Mouse (Mus musculus): ENCODE data around the gene Nfix. TPM values are rescaled to one million over a fixed set of nuclear protein-coding genes. Genes with fewer than 3 reads are reported as not detected.
A peak's percentile ranks its signal among the peaks of the same experiment; 100 is the strongest.

Nfix gene
- polyA plus RNA-seq, 1 experiment from 2014 or later, result 3.7 TPM

DNA sequence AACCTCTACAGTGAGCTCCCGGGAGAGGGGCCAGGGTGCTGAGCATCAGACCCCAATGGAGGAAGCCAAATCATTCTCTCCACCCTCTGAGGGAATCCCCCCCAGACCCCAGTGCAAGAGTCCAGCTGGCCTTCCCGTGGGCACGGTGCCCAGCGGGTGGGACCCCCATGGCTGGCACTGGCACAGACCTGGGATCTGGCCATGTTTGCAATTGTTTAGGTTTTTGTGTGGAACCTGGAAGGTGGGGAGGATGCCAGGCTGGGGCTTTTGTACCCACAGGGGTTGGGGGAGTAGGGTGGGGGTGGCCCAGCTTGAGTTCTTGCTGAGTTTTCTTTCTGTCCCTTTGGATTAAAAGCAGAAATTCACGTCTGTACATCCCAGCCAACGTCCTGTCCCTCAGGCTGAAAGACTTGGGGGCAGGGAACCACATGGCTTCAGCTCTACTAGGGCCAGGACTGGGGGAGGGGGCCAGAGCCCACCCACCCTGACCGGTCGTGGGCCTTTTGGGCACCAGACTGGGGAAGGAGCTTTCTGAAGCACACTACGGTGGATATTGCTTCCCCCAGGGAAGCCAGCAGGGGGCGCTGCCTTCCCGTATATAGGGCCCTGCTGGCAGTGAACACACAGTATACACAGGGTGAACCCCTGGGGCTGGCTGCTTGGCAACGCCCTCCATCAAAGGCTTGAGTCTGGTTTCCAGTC lies 91.2 kb downstream of the Nfix start:
- no peak overlapping the region for H3K9ac ChIP-seq (ENCODE audit: low read length)
- H3K36me3 ChIP-seq (ENCODE audit: control insufficient read depth, insufficient read depth, low read length), result no peaks in the 10 kb centered on the region
- no peak overlapping the region for H3K4me2 ChIP-seq (ENCODE audit: low read depth)
- H3K27me3 ChIP-seq (ENCODE audit: control insufficient read depth, insufficient read depth, low read length), result peaks cover 76% of the 10 kb centered on the region
- no peaks in the 10 kb centered on the region for H3K9me3 ChIP-seq (ENCODE audit: control insufficient read depth, low read length)
- peaks cover 50% of the 10 kb centered on the region for H3K4me1 ChIP-seq (ENCODE audit: control insufficient read depth, insufficient read depth, low read length)
- no peak overlapping the region for H3K27ac ChIP-seq (ENCODE audit: low read depth, low read length)
- DNase-seq (ENCODE audit: low spot score) (peak; percentile 93), ATAC-seq (ENCODE audit: insufficient read depth, low FRiP score, low TSS enrichment) (peak; percentile 46)
- H3K4me3 ChIP-seq (ENCODE audit: low read depth, low read length), result no peak overlapping the region
- WGBS, result 13% methylated on average over 12 of the region's 12 CpGs

- Histone ChIP-seq H3K9me3 (ENCODE audit: control insufficient read depth, low read length) (no peaks in the 10 kb centered on the region), H3K36me3 (ENCODE audit: control insufficient read depth, insufficient read depth, low read length) (no peaks in the 10 kb centered on the region), H3K4me3 (ENCODE audit: low read depth, low read length) (0 out of 2 replicates have a peak overlapping the region, but pooled peaks have one; percentile 10), H3K9ac (ENCODE audit: low read length) (peak overlapping the region; percentile 10; the same call in 1 of the 2 replicates), H3K27ac (ENCODE audit: low read depth, low read length) (no peak overlapping the region), H3K27me3 (ENCODE audit: control insufficient read depth, insufficient read depth, low read length) (peaks cover 76% of the 10 kb centered on the region), H3K4me1 (ENCODE audit: control insufficient read depth, insufficient read depth, low read length) (peaks cover 42% of the 10 kb centered on the region), H3K4me2 (ENCODE audit: low read depth) (peak overlapping the region; percentile 37; the same call in 1 of the 2 replicates)
- no peak for ATAC-seq (ENCODE audit: insufficient read depth, low FRiP score, low TSS enrichment)
- WGBS, result under 1% methylated on average over 15 of the region's 15 CpGs
- DNase-seq (ENCODE audit: low spot score), result peak; percentile 34
Observed at GRCm38 (mm10) chr8:84708071-84708541, 92.0 kb downstream of the Nfix start.

GRCm38 (mm10) chr8:84707267-84707883 lies 92.8 kb downstream of the Nfix start:
- no peak for ATAC-seq (ENCODE audit: insufficient read depth, low FRiP score, low TSS enrichment)

DNA sequence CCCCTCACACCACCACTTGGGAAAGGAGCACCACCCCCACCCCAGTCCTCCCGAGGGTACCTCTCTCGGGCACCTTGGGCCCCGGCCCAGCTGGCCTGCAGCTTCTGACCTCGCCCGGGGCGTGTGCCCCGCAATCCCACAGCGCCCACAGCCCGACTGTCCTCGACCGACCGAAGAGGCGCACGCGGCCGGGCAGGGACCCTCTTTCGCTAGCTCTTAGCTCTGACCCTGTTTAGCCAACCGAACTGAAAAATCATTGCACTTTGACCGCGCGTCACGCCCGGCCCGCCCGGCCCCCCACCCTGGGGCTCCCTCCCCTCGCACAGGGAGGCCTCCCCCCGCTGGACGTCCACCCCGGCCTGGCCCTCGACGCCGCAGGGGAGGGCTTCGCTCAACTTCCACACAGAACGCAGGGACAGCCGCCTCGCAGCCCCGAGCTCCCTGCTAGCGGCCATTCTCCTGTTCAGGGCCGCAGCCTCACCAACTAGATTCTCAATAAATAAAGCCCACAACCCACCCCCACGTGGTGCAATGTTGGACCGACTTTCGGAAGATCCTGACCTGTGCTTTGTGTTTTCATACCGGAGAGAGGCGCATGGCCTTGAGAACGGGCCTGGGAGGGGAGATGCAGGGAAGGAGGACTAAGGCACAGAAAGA lies 93.4 kb downstream of the Nfix start:
- H3K36me3 ChIP-seq (ENCODE audit: control insufficient read depth, insufficient read depth, low read length), result no peaks in the 10 kb centered on the region
- peaks cover 32% of the 10 kb centered on the region for H3K4me1 ChIP-seq (ENCODE audit: control insufficient read depth, insufficient read depth, low read length)
- DNase-seq (ENCODE audit: low spot score), result peak; percentile 51
- peak overlapping the region; percentile 47 for H3K9ac ChIP-seq (ENCODE audit: low read length)
- no peak for ATAC-seq (ENCODE audit: insufficient read depth, low FRiP score, low TSS enrichment)
- peak overlapping the region; percentile 37 for H3K4me2 ChIP-seq (ENCODE audit: low read depth)
- H3K27me3 ChIP-seq (ENCODE audit: control insufficient read depth, insufficient read depth, low read length), result peaks cover 86% of the 10 kb centered on the region
- whole genome bisulfite sequencing, result under 1% methylated on average over 44 of the region's 45 CpGs
- no peak overlapping the region for H3K27ac ChIP-seq (ENCODE audit: low read depth, low read length)
- peak overlapping the region; percentile 19 for H3K4me3 ChIP-seq (ENCODE audit: low read depth, low read length)
- no peaks in the 10 kb centered on the region for H3K9me3 ChIP-seq (ENCODE audit: control insufficient read depth, low read length)

More at GRCm38 (mm10) chr8:84707267-84707883, 92.8 kb downstream of the Nfix start:
- peaks cover 80% of the 10 kb centered on the region for H3K27me3 ChIP-seq (ENCODE audit: control insufficient read depth, insufficient read depth, low read length)
- peak overlapping the region; percentile 37 for H3K4me2 ChIP-seq (ENCODE audit: low read depth)
- 0 out of 2 replicates have a peak overlapping the region, but pooled peaks have one; percentile 4 for H3K27ac ChIP-seq (ENCODE audit: low read depth, low read length)
- no peaks in the 10 kb centered on the region for H3K9me3 ChIP-seq (ENCODE audit: control insufficient read depth, low read length)
- WGBS, result 1% methylated on average over 21 of the region's 22 CpGs
- DNase-seq (ENCODE audit: low spot score), result peak; percentile 27
- peak overlapping the region; percentile 19 for H3K4me3 ChIP-seq (ENCODE audit: low read depth, low read length)
- peak overlapping the region; percentile 47 for H3K9ac ChIP-seq (ENCODE audit: low read length)
- peaks cover 39% of the 10 kb centered on the region for H3K4me1 ChIP-seq (ENCODE audit: control insufficient read depth, insufficient read depth, low read length)
- no peaks in the 10 kb centered on the region for H3K36me3 ChIP-seq (ENCODE audit: control insufficient read depth, insufficient read depth, low read length)

DNA sequence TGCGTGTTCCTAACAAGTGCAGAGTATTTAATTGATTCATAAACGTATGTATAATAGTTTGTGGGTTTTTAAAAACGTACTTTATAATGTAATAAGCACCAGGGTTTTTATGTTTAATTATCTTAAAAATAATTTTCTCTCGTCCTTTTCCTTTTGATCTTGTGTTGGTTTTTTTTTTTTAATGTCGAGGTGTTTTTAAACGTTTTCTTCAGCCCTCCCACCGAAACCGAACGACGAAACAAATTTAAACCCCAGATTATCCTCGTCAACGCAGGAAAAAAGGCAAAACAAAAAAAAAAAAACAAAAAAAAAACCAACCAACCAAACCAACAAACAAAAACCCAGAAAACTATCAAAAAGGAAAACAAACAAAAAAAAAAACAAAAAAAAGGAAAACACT lies 94.2 kb downstream of the Nfix start:
- Histone ChIP-seq H3K9me3 (ENCODE audit: control insufficient read depth, low read length) (no peaks in the 10 kb centered on the region), H3K27ac (ENCODE audit: low read depth, low read length) (no peak overlapping the region), H3K9ac (ENCODE audit: low read length) (no peak overlapping the region), H3K27me3 (ENCODE audit: control insufficient read depth, insufficient read depth, low read length) (peaks cover 89% of the 10 kb centered on the region), H3K4me2 (ENCODE audit: low read depth) (peak overlapping the region; percentile 27), H3K36me3 (ENCODE audit: control insufficient read depth, insufficient read depth, low read length) (no peaks in the 10 kb centered on the region), H3K4me3 (ENCODE audit: low read depth, low read length) (no peak overlapping the region), H3K4me1 (ENCODE audit: control insufficient read depth, insufficient read depth, low read length) (peaks cover 25% of the 10 kb centered on the region)
- under 1% methylated on average over 12 of the region's 12 CpGs for WGBS
- ATAC-seq (ENCODE audit: insufficient read depth, low FRiP score, low TSS enrichment) (no peak), DNase-seq (ENCODE audit: low spot score) (no peak)

DNA sequence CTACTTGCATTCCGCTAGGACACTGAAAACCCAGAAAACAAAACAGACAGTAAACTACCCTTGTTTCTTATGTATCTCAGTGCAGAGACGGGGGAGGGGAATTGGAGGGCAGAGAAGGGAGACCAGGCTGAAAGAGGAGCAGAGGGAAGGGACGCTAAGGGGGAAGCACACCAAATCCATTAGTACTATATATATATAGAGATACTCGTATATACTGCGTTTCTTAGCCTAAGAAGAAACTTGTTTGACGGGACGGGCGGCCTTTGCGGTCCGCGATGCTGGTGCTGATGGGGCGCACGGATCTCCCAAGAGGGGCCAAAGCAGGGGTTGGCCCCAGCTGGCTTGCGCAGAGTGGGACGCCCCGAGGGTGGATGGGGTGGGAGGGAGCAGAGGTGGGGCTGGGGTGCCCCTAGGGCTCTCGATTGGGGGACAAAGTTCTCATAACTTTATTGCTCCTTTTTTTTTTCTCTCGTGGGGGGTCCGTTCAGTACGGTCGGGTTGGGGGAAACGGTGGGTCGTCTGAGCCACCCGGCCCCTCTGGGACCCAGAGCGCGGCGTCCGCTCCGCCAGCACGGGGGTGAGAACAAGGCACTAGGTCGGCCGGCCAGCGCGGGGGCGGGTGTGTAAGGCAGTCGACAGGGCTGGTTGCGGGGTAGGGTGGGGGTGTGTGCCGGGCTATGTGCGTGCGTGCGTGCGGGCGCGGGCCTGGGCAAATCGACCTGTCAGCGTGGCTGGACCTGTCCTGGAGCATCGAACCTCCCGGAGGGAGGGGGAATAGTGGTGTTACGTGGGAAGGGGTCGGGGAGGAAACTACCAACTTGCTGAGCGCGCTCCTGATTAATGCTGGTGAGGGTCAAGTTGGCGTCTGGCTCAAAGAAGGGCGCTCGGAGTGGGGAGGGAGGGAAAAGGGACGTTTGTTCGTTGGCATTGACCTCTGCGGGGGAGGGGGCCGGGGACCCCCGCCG lies 95.0 kb downstream of the Nfix start:
- Histone ChIP-seq H3K27ac (ENCODE audit: low read depth, low read length) (no peak overlapping the region), H3K9ac (ENCODE audit: low read length) (no peak overlapping the region), H3K9me3 (ENCODE audit: control insufficient read depth, low read length) (no peaks in the 10 kb centered on the region), H3K27me3 (ENCODE audit: control insufficient read depth, insufficient read depth, low read length) (peaks cover 87% of the 10 kb centered on the region), H3K4me3 (ENCODE audit: low read depth, low read length) (peak overlapping the region; percentile 12; the same call in 1 of the 2 replicates), H3K4me1 (ENCODE audit: control insufficient read depth, insufficient read depth, low read length) (peaks cover 23% of the 10 kb centered on the region), H3K36me3 (ENCODE audit: control insufficient read depth, insufficient read depth, low read length) (no peaks in the 10 kb centered on the region), H3K4me2 (ENCODE audit: low read depth) (peak overlapping the region; percentile 27)
- 1% methylated on average over 54 of the region's 61 CpGs for WGBS
- DNase-seq (ENCODE audit: low spot score) (peak; percentile 42), ATAC-seq (ENCODE audit: insufficient read depth, low FRiP score, low TSS enrichment) (no peak)

DNA sequence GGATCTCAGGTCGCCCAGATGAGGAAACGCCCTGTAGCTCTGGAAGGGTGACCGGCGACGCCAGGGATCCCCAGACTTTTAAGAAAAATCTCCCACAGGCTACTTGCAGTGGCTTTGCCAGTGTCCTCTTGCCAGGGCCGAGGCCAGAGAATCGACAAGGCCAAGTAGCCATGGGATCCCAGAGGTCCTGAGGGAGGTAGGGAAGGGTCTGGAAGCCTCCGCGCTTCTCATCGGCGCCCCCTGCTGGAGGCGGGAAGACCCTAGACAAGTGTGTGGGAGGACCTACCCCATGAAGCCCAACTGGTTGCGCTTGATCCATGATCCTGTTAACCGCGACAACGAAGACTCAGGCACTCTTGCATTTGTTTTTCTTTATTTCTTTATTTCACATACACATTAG lies 95.8 kb downstream of the Nfix start:
- peaks cover 82% of the 10 kb centered on the region for H3K27me3 ChIP-seq (ENCODE audit: control insufficient read depth, insufficient read depth, low read length)

More for the DNA sequence above, 95.8 kb downstream of the Nfix start:
- Histone ChIP-seq H3K9ac (ENCODE audit: low read length) (no peak overlapping the region), H3K4me3 (ENCODE audit: low read depth, low read length) (peak overlapping the region; percentile 18; the same call in 1 of the 2 replicates), H3K36me3 (ENCODE audit: control insufficient read depth, insufficient read depth, low read length) (no peaks in the 10 kb centered on the region), H3K4me1 (ENCODE audit: control insufficient read depth, insufficient read depth, low read length) (peaks cover 20% of the 10 kb centered on the region), H3K9me3 (ENCODE audit: control insufficient read depth, low read length) (no peaks in the 10 kb centered on the region), H3K27ac (ENCODE audit: low read depth, low read length) (no peak overlapping the region), H3K4me2 (ENCODE audit: low read depth) (peak overlapping the region; percentile 23)
- WGBS, result under 1% methylated on average over 16 of the region's 16 CpGs
- ATAC-seq (ENCODE audit: insufficient read depth, low FRiP score, low TSS enrichment) (no peak), DNase-seq (ENCODE audit: low spot score) (peak; percentile 88)

All from neural tube, embryonic 11.5 days (tissue).